Mouse (Mus musculus): ENCODE measurements around the gene Mup18.
"Not testable (repeated sequence)": the region's sequence is repeated elsewhere in the genome, so short reads cannot be mapped to it uniquely, and the experiment has no call there.

Mup18 gene

DNA sequence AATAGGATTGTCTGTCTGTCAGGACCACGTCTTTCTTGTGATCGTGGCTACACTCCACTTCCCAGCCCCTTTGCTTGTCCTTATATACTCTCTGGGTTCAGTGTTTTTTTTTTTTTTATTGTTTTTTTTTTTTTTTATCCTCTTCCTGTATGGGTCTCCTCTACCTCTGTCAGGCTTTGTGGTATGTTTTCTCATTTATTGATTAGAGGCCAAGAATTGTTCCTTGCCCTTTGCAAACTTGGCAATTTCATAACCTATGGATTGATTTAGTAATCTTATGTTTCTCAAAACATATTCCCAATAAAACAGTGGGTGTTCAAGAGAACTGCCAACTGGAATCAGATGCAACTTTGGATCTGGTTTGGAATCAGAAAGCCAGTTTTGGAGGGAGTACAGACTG is at the start of gene Mup18:
Gene Mup18, minus strand, starts transcription at position 101 of the 400 bp plus-strand sequence.
- not testable (repeated sequence) for DNase-seq (ENCODE audit: low spot score)

DNA sequence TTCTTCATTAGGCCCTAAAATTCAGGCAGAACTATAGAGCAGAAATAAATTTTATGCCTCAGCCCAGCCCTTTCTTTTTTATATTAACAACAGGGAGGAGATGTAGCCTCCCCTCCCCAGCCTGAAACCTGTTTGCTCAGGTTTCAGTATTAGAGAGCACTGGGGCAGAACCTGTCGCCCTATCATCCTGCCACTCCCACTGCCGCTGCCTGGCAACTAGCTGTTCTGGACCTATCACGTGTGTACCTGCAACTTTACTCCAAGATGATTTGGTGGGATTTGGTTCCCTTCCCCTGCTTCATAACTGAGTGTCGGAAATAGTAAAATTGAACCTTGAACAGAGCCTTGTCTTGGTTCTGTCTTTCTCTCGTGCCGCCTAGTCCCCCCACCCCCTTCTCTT is 40.4 kb upstream of the Mup18 start:
- not testable (repeated sequence) for DNase-seq (ENCODE audit: low spot score)
